In the genomic region with DNA sequence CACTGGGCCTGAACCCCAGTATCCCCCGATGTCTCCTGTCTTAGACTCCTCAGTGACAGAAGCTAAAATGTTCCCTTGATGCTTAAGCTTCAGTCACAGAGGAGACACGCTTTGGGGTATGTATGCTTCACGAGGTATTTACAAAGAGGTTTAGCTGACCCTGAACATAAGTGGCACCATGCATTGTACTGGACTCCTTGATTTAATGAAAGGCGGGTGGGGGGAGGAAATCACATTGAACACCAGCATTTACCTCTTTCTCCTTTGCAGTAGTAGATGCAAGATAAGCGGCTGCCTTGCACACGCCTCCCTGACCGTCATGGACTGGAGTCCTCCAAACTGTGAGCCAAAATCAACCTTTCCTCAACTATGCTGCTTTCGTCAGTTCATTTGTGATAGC, we compare ENCODE assay signal across 21 mouse cellular contexts.
A peak's percentile ranks its signal among the peaks of the same experiment; 100 is the strongest.
DNase-seq lines count a peak whose midpoint lies in the region; ATAC-seq and TF ChIP-seq lines count a peak whose summit lies in the region.
"Had no signal": no experiment of that assay in that cellular context is flagged by ENCODE, and none has a peak within 500 bp of the region (broad histone marks: within the 10 kb centered on the region; RNA-seq: fewer than 3 reads in every experiment).

No protein-coding gene starts in this region.

- H3K4me3 ChIP-seq in left cerebral cortex, adult 2 months: no peak overlapping the region

- no peak overlapping the region for H3K27ac ChIP-seq in left cerebral cortex, adult 2 months

- no peak for TF ChIP-seq CTCF in left cerebral cortex, adult 2 months (IDR thresholded peaks at IDR 0.05)

- intact Hi-C loops in left cerebral cortex, adult 2 months (cut with DNase I): no loop called here

- peak; percentile 13 for DNase-seq in R1 (ENCODE audit: low read depth, low spot score)
- peak; percentile 51 for DNase-seq in retina, embryonic 14.5 days (ENCODE audit: low spot score)
- DNase-seq in retina, postnatal 1 day: peak; percentile 50
- DNase-seq in left cerebral cortex, adult 2 months (ENCODE audit: extremely low spot score in 1 of 2, low spot score in 2 of 2): no peak
- DNase-seq in right cerebral cortex, adult 18-20 months: no peak
- DNase-seq: adrenal gland, adult 2 months; adrenal gland, adult 8-10 months; adrenal gland, postnatal 10 days; adrenal gland, postnatal 14 days; adrenal gland, postnatal 25 days; adrenal gland, postnatal 36 days; B cell, adult 2 months; cerebellum, adult 11 months; cerebellum, adult 11-12 months; cerebellum, adult 18-20 months; cerebellum, adult 2 months; cerebellum, adult 8-10 months had no signal

- ATAC-seq in cerebellum, adult (ENCODE audit: insufficient number of reproducible peaks, low FRiP score, low TSS enrichment): no peak
- ATAC-seq: activated CD4-positive, CD25-positive, alpha-beta regulatory T cell, adult 4 months; CD4-positive, CD25-positive, alpha-beta regulatory T cell, adult 4 months; Patski had no signal

Comparison
In these comparisons a context has a peak if more than half of its experiments do, and no peak if none do; other contexts are left out.
1. DNase-seq: peak in R1 (single experiment), retina, embryonic 14.5 days (single experiment) and retina, postnatal 1 day (single experiment); none in left cerebral cortex, adult 2 months (0 of 2) and right cerebral cortex, adult 18-20 months (single experiment).